Comparison of ENCODE assay signal across 21 mouse cellular contexts in genomic region chr14:61698358-61699055, GRCm38 (mm10).
A peak's percentile ranks its signal among the peaks of the same experiment; 100 is the strongest.
DNase-seq lines count a peak whose midpoint lies in the region; ATAC-seq and TF ChIP-seq lines count a peak whose summit lies in the region.
"Had no signal": no experiment of that assay in that cellular context is flagged by ENCODE, and none has a peak within 500 bp of the region (broad histone marks: within the 10 kb centered on the region; RNA-seq: fewer than 3 reads in every experiment).

No protein-coding gene starts in this region.

- peak overlapping the region; percentile 3 for H3K27ac ChIP-seq in embryonic facial prominence, embryonic 10.5 days (replicated peaks)
- no peak overlapping the region for H3K27ac ChIP-seq in limb, embryonic 11.5 days (replicated peaks; ENCODE audit: low read depth, low read length)
- H3K27ac ChIP-seq: forebrain, embryonic 13.5 days; hindbrain, embryonic 13.5 days; limb, embryonic 15.5 days; midbrain, embryonic 10.5 days; neural tube, embryonic 13.5 days had no signal

- no peak overlapping the region for H3K4me2 ChIP-seq in limb, embryonic 11.5 days (ENCODE audit: low read depth, severe bottlenecking)
- H3K4me2 ChIP-seq: forebrain, embryonic 13.5 days; hindbrain, embryonic 13.5 days; limb, embryonic 15.5 days; neural tube, embryonic 13.5 days had no signal

- 40% methylated on average over 12 of the region's 12 CpGs for WGBS in embryonic facial prominence, embryonic 10.5 days
- WGBS in limb, embryonic 11.5 days = 46% methylated on average over 12 of the region's 12 CpGs

- no peaks in the 10 kb centered on the region for H3K27me3 ChIP-seq in C2C12 (ENCODE audit: control insufficient read depth, insufficient read depth, insufficient read length)
- H3K27me3 ChIP-seq in embryonic facial prominence, embryonic 10.5 days (replicated peaks; ENCODE audit: low read depth, poor library complexity, severe bottlenecking) = peaks cover 7% of the 10 kb centered on the region; the same call in 1 of the 2 replicates
- H3K27me3 ChIP-seq in limb, embryonic 11.5 days (ENCODE audit: control insufficient read depth, insufficient read depth, low read length) = no peaks in the 10 kb centered on the region
- H3K27me3 ChIP-seq: CH12.LX; forebrain, embryonic 13.5 days; limb, embryonic 15.5 days had no signal

- no peaks in the 10 kb centered on the region for H3K9me3 ChIP-seq in embryonic facial prominence, embryonic 10.5 days
- H3K9me3 ChIP-seq in limb, embryonic 11.5 days (ENCODE audit: control insufficient read depth, low read length) = no peaks in the 10 kb centered on the region
- H3K9me3 ChIP-seq: forebrain, embryonic 13.5 days; hindbrain, embryonic 13.5 days; limb, embryonic 15.5 days; midbrain, embryonic 10.5 days; neural tube, embryonic 13.5 days had no signal

- no peaks in the 10 kb centered on the region for H3K79me3 ChIP-seq in C2C12 (ENCODE audit: low read depth)

- peak; percentile 79 for DNase-seq in heart, adult 11 months
- no peak for DNase-seq in heart, postnatal 4 days
- DNase-seq in embryonic facial prominence, embryonic 10.5 days (ENCODE audit: low spot score) = peak; percentile 29
- DNase-seq in limb, embryonic 11.5 days (ENCODE audit: low spot score) = peak; percentile 34
- DNase-seq in testis, postnatal 14 days (ENCODE audit: low spot score) = no peak
- DNase-seq in retina, postnatal 1 day = no peak
- DNase-seq in adrenal gland, postnatal 14 days = no peak
- DNase-seq: cerebellum, adult 9-10 months; heart, adult 18-20 months; kidney, postnatal 14 days; layer of hippocampus, adult 9-11 months; liver, postnatal 0 days; lung, postnatal 14 days had no signal

- H3ac ChIP-seq in C2C12 (ENCODE audit: control insufficient read depth, insufficient read length, low read depth) = peak overlapping the region; percentile 23

- no peaks in the 10 kb centered on the region for H3K36me3 ChIP-seq in C2C12 (ENCODE audit: control insufficient read depth, insufficient read depth)
- H3K36me3 ChIP-seq in embryonic facial prominence, embryonic 10.5 days (replicated peaks) = no peaks in the 10 kb centered on the region
- H3K36me3 ChIP-seq in limb, embryonic 11.5 days (ENCODE audit: control insufficient read depth, insufficient read depth, low read length) = no peaks in the 10 kb centered on the region
- H3K36me3 ChIP-seq: hindbrain, embryonic 13.5 days; limb, embryonic 15.5 days; midbrain, embryonic 10.5 days; neural tube, embryonic 13.5 days had no signal

- H3K4me1 ChIP-seq in embryonic facial prominence, embryonic 10.5 days = peaks cover 28% of the 10 kb centered on the region
- H3K4me1 ChIP-seq in limb, embryonic 11.5 days (ENCODE audit: control insufficient read depth, insufficient read depth, low read length) = peaks cover 10% of the 10 kb centered on the region
- H3K4me1 ChIP-seq: neural tube, embryonic 13.5 days had no signal

- no peak for ATAC-seq in limb, embryonic 11.5 days (ENCODE audit: insufficient number of reproducible peaks, low FRiP score, low TSS enrichment, low read depth)
- ATAC-seq: forebrain, embryonic 13.5 days; intestine, embryonic 16.5 days; liver, postnatal 0 days had no signal

- no peak overlapping the region for H3K9ac ChIP-seq in limb, embryonic 11.5 days (ENCODE audit: low read length)
- H3K9ac ChIP-seq: forebrain, embryonic 13.5 days; hindbrain, embryonic 13.5 days; limb, embryonic 15.5 days; liver, postnatal 0 days; neural tube, embryonic 13.5 days had no signal

- no peak overlapping the region for H3K4me3 ChIP-seq in C2C12 (ENCODE audit: insufficient read depth, poor library complexity, severe bottlenecking)
- no peak overlapping the region for H3K4me3 ChIP-seq in embryonic facial prominence, embryonic 10.5 days
- H3K4me3 ChIP-seq in limb, embryonic 11.5 days (ENCODE audit: low read depth, low read length) = no peak overlapping the region
- H3K4me3 ChIP-seq: forebrain, embryonic 13.5 days; hindbrain, embryonic 13.5 days; limb, embryonic 15.5 days; midbrain, embryonic 10.5 days; neural tube, embryonic 13.5 days had no signal

- no peak for TF ChIP-seq CTCF in C2C12 (IDR thresholded peaks at IDR 0.05; ENCODE audit: control insufficient read depth, insufficient read depth, insufficient read length)

- no peaks in the 10 kb centered on the region for H3K79me2 ChIP-seq in C2C12 (ENCODE audit: control insufficient read depth, insufficient read depth)

TF ChIP-seq in C2C12, 6 proteins besides CTCF, POLR2A, EP300 and RAD21:
- no peak for TF ChIP-seq USF1 (IDR thresholded peaks at IDR 0.05; ENCODE audit: low read depth)
- TF ChIP-seq MYOD1 (IDR thresholded peaks at IDR 0.05; ENCODE audit: control insufficient read depth, insufficient read length, low read depth) = no peak
- no peak for TF ChIP-seq CEBPB (IDR thresholded peaks at IDR 0.05; ENCODE audit: low read depth)
- TF ChIP-seq MAX (IDR thresholded peaks at IDR 0.05) = no peak
- TF ChIP-seq FOSL1 (IDR thresholded peaks at IDR 0.05; ENCODE audit: insufficient read depth, low read length, poor library complexity, severe bottlenecking) = no peak
- TF ChIP-seq MYOG (IDR thresholded peaks at IDR 0.05; ENCODE audit: control insufficient read depth, extremely low read depth, insufficient read length) = no peak

Comparison
In these comparisons a context has a peak if more than half of its experiments do, and no peak if none do; other contexts are left out.
1. DNase-seq: peak in heart, adult 11 months (single experiment), embryonic facial prominence, embryonic 10.5 days (single experiment) and limb, embryonic 11.5 days (single experiment); none in heart, postnatal 4 days (single experiment), testis, postnatal 14 days (single experiment), retina, postnatal 1 day (single experiment) and adrenal gland, postnatal 14 days (single experiment).